Mouse (Mus musculus) neutrophil, adult 59 days (primary cell): ENCODE measurements around the gene Was. TPM values are rescaled to one million over a fixed set of nuclear protein-coding genes. Genes with fewer than 3 reads are reported as not detected.

Source experiments
- total RNA-seq, 2 experiments: library from RNA; stranded (reverse); gene quantifications; 1 replicate in 1 of 2; 2 replicates in 1 of 2; pipeline ENCODE4 v1.2.4; 2023

Was gene
- total RNA-seq = 100 to 1,000 TPM; 161 to 164 TPM

GRCm38 (mm10) chrX:8090346-8090953 is at the start of gene Was:
Gene Was (minus strand): TSS chrX:8090498.

DNA sequence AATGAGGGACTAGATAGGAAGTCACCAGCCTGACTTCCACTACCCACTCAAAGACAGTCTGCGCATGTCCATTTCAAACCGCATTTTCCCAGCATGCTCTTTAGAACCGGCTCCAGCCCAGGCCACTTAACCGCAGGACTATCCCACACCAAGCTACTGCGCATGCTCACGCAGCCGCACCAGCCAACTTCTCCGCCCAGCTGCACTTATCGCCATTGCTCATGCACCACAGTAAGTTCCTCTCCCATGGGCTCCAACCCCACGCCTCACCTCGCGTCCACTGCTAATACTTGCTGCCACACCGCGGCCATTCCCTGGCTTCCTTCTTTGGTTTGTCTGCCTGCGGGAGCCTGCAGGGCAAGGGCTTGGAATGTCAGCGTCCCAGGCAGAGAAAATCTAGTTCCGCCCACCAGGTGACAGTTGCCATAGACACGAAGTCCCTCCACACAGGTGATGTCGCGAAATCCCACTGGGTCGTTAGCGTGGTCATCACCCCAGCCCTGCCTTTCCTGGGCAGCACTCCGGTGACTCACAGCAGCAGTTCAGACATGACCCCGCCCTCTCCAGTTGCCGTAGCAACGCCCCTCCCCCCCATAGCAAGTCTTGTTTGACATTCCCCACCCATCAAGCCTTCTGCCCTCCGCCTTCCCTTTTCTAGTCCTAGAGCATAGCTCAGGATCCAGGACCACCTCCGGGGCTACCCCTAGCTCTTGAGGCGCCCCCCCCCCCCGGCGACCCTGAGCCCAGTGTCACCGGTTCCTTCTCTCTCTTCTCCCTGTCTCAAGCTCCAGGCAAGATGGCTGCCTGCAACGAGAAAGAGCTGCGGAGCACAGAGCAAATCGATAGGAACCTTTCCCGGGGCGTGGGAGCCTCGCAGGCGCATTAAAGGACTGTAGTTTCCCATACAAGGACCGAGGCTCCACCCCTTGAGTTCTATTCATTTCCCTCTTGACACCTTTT is 42.0 kb upstream of the Was start, which contains the start of gene Wdr13:
Gene Wdr13, minus strand, starts transcription at position 876 of the 960 bp plus-strand sequence.

GRCm38 (mm10) chrX:8074430-8075014 is 15.8 kb downstream of the Was start, which contains the start of gene Suv39h1:
Gene Suv39h1 (minus strand): TSS chrX:8074760.

Other genes starting within 250 kb of the Was start
- 100 to 1,000 TPM; 115 to 130 TPM for gene Otud5, start 249.1 kb downstream of the Was start, total RNA-seq
- 1 to 10 TPM; 4.4 to 5.6 TPM for gene Pim2, start 212.2 kb downstream of the Was start, total RNA-seq
- gene Slc35a2, start 206.5 kb downstream of the Was start, total RNA-seq = 10 to 100 TPM; 15.6 to 23.7 TPM
- 10 to 100 TPM; 37.7 to 43.9 TPM for gene Pqbp1, start 191.2 kb downstream of the Was start, total RNA-seq
- gene Timm17b, start 191.1 kb downstream of the Was start, total RNA-seq = 10 to 100 TPM; 48.6 to 57.2 TPM
- gene Gm10491, start 182.7 kb downstream of the Was start, total RNA-seq = not detected
- not detected for gene Gm10490, start 181.0 kb downstream of the Was start, total RNA-seq
- not detected for gene Pcsk1n, start 170.7 kb downstream of the Was start, total RNA-seq
- not detected for gene Eras, start 161.9 kb downstream of the Was start, total RNA-seq
- gene Hdac6, start 142.6 kb downstream of the Was start, total RNA-seq = 10 to 100 TPM in 1 of 2 experiments, 1 to 10 TPM in 1; 8.4 to 10.1 TPM
- 10 to 100 TPM in 1 of 2 experiments, 1 to 10 TPM in 1; 4.3 to 12.0 TPM for gene Gata1, start 112.4 kb downstream of the Was start, total RNA-seq
- not detected for gene Glod5, start 72.0 kb downstream of the Was start, total RNA-seq
- 10 to 100 TPM; 30.6 to 35.0 TPM for gene Suv39h1, start 15.7 kb downstream of the Was start, total RNA-seq
- 10 to 100 TPM; 34.0 to 39.2 TPM for gene Wdr13, start 42.4 kb upstream of the Was start, total RNA-seq
- 100 to 1,000 TPM; 325 to 356 TPM for gene Rbm3, start 55.4 kb upstream of the Was start, total RNA-seq
- gene Tbc1d25, start 85.7 kb upstream of the Was start, total RNA-seq = 10 to 100 TPM; 10.3 to 15.6 TPM
- gene Ebp, start 103.0 kb upstream of the Was start, total RNA-seq = 10 to 100 TPM; 37.5 to 49.5 TPM
- under 1 TPM; 0.31 to 0.77 TPM for gene Porcn, start 116.0 kb upstream of the Was start, total RNA-seq
- 10 to 100 TPM; 14.8 to 17.0 TPM for gene Ftsj1, start 161.9 kb upstream of the Was start, total RNA-seq
- 10 to 100 TPM in 1 of 2 experiments, 1 to 10 TPM in 1; 2.1 to 16.0 TPM for gene Slc38a5, start 180.6 kb upstream of the Was start, total RNA-seq
- gene Ssxb10, start 236.9 kb upstream of the Was start, total RNA-seq = not detected